Mouse (Mus musculus) monocyte, adult 2 months (primary cell): Measurements from ENCODE around the gene Gm20909.
"Not testable (repeated sequence)": the region's sequence is repeated elsewhere in the genome, so short reads cannot be mapped to it uniquely, and the experiment has no call there.

ENCODE experiments used
- DNase-seq, 2 experiments: peaks; one replicate each; pipeline ENCODE4 v3.0.0; 2022; ENCODE audit warnings: low spot score in 2 of 2, low read depth in 1 of 2

Gene Gm20909

GRCm38 (mm10) chrY:21164270-21164669, at the start of gene Gm20909:
Gene Gm20909, plus strand, starts transcription at chrY:21164570.
- not testable (repeated sequence) for DNase-seq
